Mouse (Mus musculus): ENCODE measurements at regions not wholly inside any gene's neighbourhood (a gene's known extent, or its start where the extent isn't known, plus 50 kb on each side); places are given as distances from the start of the nearest gene placed in this dataset.

GRCm38 (mm10) chr15:7714641-7715040, 96.0 kb upstream of the Gdnf start:
- Histone ChIP-seq H3K27ac (ENCODE audit: low read length) (no peak overlapping the region), H3K36me3 (ENCODE audit: control insufficient read depth, insufficient read depth, low read length) (no peaks in the 10 kb centered on the region), H3K9ac (ENCODE audit: low read length) (no peak overlapping the region), H3K4me3 (ENCODE audit: low read length) (no peak overlapping the region), H3K27me3 (ENCODE audit: control insufficient read depth, insufficient read depth, low read depth, low read length) (no peaks in the 10 kb centered on the region), H3K4me2 (ENCODE audit: low read depth, low read length) (no peak overlapping the region), H3K4me1 (replicated peaks; ENCODE audit: control insufficient read depth, insufficient read depth, low read length) (no peaks in the 10 kb centered on the region), H3K9me3 (ENCODE audit: control insufficient read depth, low read length) (no peaks in the 10 kb centered on the region)
- WGBS = 68% methylated on average over 1 of the region's 1 CpGs
- 0 out of 2 replicates have a peak, but pooled peaks have one; percentile 17 for ATAC-seq (ENCODE audit: low read depth)

DNA sequence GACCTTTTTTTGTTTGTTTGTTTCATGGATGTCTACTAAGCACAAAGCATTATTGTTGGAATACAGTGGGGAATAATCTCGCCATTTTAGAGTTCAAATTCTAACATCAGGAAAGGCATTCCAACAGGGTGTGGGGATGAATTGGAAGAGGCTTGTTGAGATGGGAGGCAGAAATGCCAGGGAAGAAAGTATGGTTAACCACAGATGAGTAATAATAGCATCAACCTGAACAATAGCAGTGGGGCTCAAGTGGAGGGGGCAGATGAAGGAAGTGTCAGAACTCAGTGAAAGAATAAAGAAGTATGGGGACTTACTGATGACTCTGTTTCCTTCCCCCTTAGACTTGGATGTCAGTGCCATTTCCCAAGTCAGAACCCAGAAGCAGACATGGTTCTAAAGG, 94.5 kb upstream of the Gdnf start:
- Histone ChIP-seq H3K9ac (ENCODE audit: low read length) (no peak overlapping the region), H3K9me3 (ENCODE audit: control insufficient read depth, low read length) (no peaks in the 10 kb centered on the region), H3K27me3 (ENCODE audit: control insufficient read depth, insufficient read depth, low read depth, low read length) (no peaks in the 10 kb centered on the region), H3K4me2 (ENCODE audit: low read depth, low read length) (no peak overlapping the region), H3K4me1 (replicated peaks; ENCODE audit: control insufficient read depth, insufficient read depth, low read length) (no peaks in the 10 kb centered on the region), H3K36me3 (ENCODE audit: control insufficient read depth, insufficient read depth, low read length) (no peaks in the 10 kb centered on the region), H3K4me3 (ENCODE audit: low read length) (no peak overlapping the region), H3K27ac (ENCODE audit: low read length) (no peak overlapping the region)
- WGBS = 79% methylated on average over 1 of the region's 1 CpGs
- ATAC-seq (ENCODE audit: low read depth) = no peak

GRCm38 (mm10) chr15:7723202-7723721, 87.4 kb upstream of the Gdnf start:
- Histone ChIP-seq H3K9me3 (ENCODE audit: control insufficient read depth, low read length) (no peaks in the 10 kb centered on the region), H3K9ac (ENCODE audit: low read length) (no peak overlapping the region), H3K27ac (ENCODE audit: low read length) (no peak overlapping the region), H3K4me3 (ENCODE audit: low read length) (no peak overlapping the region), H3K4me2 (ENCODE audit: low read depth, low read length) (no peak overlapping the region), H3K36me3 (ENCODE audit: control insufficient read depth, insufficient read depth, low read length) (no peaks in the 10 kb centered on the region), H3K27me3 (ENCODE audit: control insufficient read depth, insufficient read depth, low read depth, low read length) (no peaks in the 10 kb centered on the region), H3K4me1 (replicated peaks; ENCODE audit: control insufficient read depth, insufficient read depth, low read length) (no peaks in the 10 kb centered on the region)
- 34% methylated on average over 5 of the region's 5 CpGs for WGBS
- no peak for ATAC-seq (ENCODE audit: low read depth)

DNA sequence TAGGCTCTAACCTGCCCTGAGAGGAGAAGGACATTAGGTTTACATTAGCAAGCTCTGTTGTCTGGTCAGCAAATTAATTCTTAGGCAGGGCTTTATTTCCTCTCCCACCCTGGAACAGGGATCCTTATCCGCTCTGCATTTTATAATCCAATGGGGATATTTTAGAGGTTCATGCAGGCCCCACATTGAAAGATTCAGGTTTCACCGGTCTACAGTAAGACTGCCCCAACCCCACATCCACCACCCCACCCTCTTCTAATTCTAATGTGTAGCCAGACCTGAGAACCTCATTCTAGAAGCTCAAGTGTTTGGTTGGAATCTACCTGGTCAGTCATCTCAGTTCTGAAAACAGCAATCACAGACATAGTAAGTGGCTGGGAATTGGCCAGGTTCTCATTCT, 86.9 kb upstream of the Gdnf start:
- Histone ChIP-seq H3K4me2 (ENCODE audit: low read depth, low read length) (no peak overlapping the region), H3K4me1 (replicated peaks; ENCODE audit: control insufficient read depth, insufficient read depth, low read length) (no peaks in the 10 kb centered on the region), H3K27ac (ENCODE audit: low read length) (no peak overlapping the region), H3K4me3 (ENCODE audit: low read length) (no peak overlapping the region), H3K9ac (ENCODE audit: low read length) (no peak overlapping the region), H3K27me3 (ENCODE audit: control insufficient read depth, insufficient read depth, low read depth, low read length) (no peaks in the 10 kb centered on the region), H3K36me3 (ENCODE audit: control insufficient read depth, insufficient read depth, low read length) (no peaks in the 10 kb centered on the region), H3K9me3 (ENCODE audit: control insufficient read depth, low read length) (no peaks in the 10 kb centered on the region)
- WGBS = 75% methylated on average over 2 of the region's 2 CpGs
- ATAC-seq (ENCODE audit: low read depth) = no peak

GRCm38 (mm10) chr15:7725505-7725904, 85.1 kb upstream of the Gdnf start:
- Histone ChIP-seq H3K27me3 (ENCODE audit: control insufficient read depth, insufficient read depth, low read depth, low read length) (no peaks in the 10 kb centered on the region), H3K9ac (ENCODE audit: low read length) (no peak overlapping the region), H3K36me3 (ENCODE audit: control insufficient read depth, insufficient read depth, low read length) (no peaks in the 10 kb centered on the region), H3K27ac (ENCODE audit: low read length) (no peak overlapping the region), H3K4me3 (ENCODE audit: low read length) (no peak overlapping the region), H3K4me1 (replicated peaks; ENCODE audit: control insufficient read depth, insufficient read depth, low read length) (no peaks in the 10 kb centered on the region), H3K9me3 (ENCODE audit: control insufficient read depth, low read length) (no peaks in the 10 kb centered on the region), H3K4me2 (ENCODE audit: low read depth, low read length) (no peak overlapping the region)
- no peak for ATAC-seq (ENCODE audit: low read depth)
- 54% methylated on average over 4 of the region's 4 CpGs for WGBS

GRCm38 (mm10) chr15:7747586-7747985, 63.1 kb upstream of the Gdnf start:
- Histone ChIP-seq H3K4me3 (ENCODE audit: low read length) (no peak overlapping the region), H3K9me3 (ENCODE audit: control insufficient read depth, low read length) (no peaks in the 10 kb centered on the region), H3K27ac (ENCODE audit: low read length) (no peak overlapping the region), H3K4me1 (replicated peaks; ENCODE audit: control insufficient read depth, insufficient read depth, low read length) (no peaks in the 10 kb centered on the region), H3K9ac (ENCODE audit: low read length) (no peak overlapping the region), H3K36me3 (ENCODE audit: control insufficient read depth, insufficient read depth, low read length) (no peaks in the 10 kb centered on the region), H3K4me2 (ENCODE audit: low read depth, low read length) (no peak overlapping the region), H3K27me3 (ENCODE audit: control insufficient read depth, insufficient read depth, low read depth, low read length) (no peaks in the 10 kb centered on the region)
- 79% methylated on average over 4 of the region's 4 CpGs for WGBS
- no peak for ATAC-seq (ENCODE audit: low read depth)

GRCm38 (mm10) chr15:7750441-7750840, 60.2 kb upstream of the Gdnf start:
- no peak overlapping the region for H3K4me2 ChIP-seq (ENCODE audit: low read depth, low read length)
- H3K4me1 ChIP-seq (replicated peaks; ENCODE audit: control insufficient read depth, insufficient read depth, low read length) = no peaks in the 10 kb centered on the region
- ATAC-seq (ENCODE audit: low read depth) = no peak
- H3K27me3 ChIP-seq (ENCODE audit: control insufficient read depth, insufficient read depth, low read depth, low read length) = no peaks in the 10 kb centered on the region
- H3K9me3 ChIP-seq (ENCODE audit: control insufficient read depth, low read length) = no peaks in the 10 kb centered on the region
- no peaks in the 10 kb centered on the region for H3K36me3 ChIP-seq (ENCODE audit: control insufficient read depth, insufficient read depth, low read length)
- H3K27ac ChIP-seq (ENCODE audit: low read length) = no peak overlapping the region
- no peak overlapping the region for H3K4me3 ChIP-seq (ENCODE audit: low read length)
- no peak overlapping the region for H3K9ac ChIP-seq (ENCODE audit: low read length)
- WGBS = 83% methylated on average over 5 of the region's 5 CpGs
